Mouse (Mus musculus) gastrocnemius, postnatal 10 days (tissue): ENCODE measurements around the gene Spout1. TPM values are rescaled to one million over a fixed set of nuclear protein-coding genes. Genes with fewer than 3 reads are reported as not detected.
A peak's percentile ranks its signal among the peaks of the same experiment; 100 is the strongest.
"Not testable (repeated sequence)": the region's sequence is repeated elsewhere in the genome, so short reads cannot be mapped to it uniquely, and the experiment has no call there.

Source experiments
- DNase-seq: peaks from one replicate; pipeline ENCODE4 v3.0.0; 2021; ENCODE audit warnings: mixed read lengths
- total RNA-seq, 2 experiments: library from RNA; stranded (reverse); gene quantifications; 2 replicates each; pipeline ENCODE4 v1.2.3; 2021

Spout1 gene
- total RNA-seq, 2 experiments from 2014 or later: 7.4 to 7.6 TPM

- DNase-seq: not testable (repeated sequence)
Observed at GRCm38 (mm10) chr2:30178711-30179110, 452 bp upstream of the Spout1 start.

DNA sequence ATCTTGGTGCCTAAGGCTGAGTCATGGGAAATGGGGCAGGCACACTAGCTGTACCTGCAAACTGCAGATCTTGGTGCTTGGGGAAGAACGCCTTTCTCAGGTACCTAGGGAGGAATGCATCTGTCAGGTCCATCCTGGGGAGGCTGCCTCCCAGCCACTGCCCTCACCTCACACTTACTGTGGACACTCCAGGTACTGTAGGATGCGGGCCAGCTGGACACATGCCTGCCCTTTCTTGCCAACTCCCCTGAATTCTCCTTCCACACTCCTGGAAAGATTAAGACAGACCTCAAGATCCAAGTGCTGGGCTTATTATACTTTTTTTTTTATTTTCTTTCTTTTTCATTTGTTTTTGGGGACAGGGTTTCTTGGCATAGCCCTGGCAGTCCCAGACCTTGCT is 1.7 kb downstream of the Spout1 start:
- DNase-seq: no peak

GRCm38 (mm10) chr2:30175897-30176296 is 2.4 kb downstream of the Spout1 start:
- no peak for DNase-seq

GRCm38 (mm10) chr2:30173541-30174240 is 4.6 kb downstream of the Spout1 start:
- DNase-seq: no peak

DNA sequence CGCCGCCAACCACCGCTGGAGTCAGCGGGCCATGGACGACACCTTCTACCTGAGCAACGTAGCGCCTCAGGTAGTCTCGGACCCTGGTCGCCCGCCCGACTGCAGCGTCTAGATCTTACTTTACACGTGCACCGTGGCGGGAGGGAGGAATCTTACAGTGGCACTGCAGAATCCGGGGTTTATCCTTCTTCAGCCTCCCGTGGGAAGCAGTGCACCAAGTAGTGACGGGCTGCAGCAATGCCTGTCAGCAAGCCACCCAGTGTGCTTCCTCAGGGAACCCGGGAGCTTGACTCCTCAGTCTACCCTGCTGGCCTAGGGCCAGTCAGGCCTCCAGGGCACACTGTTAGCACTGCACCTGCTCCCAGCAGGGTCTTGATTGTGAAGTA is 6.3 kb downstream of the Spout1 start:
- DNase-seq: no peak

GRCm38 (mm10) chr2:30171371-30171996 is 6.8 kb downstream of the Spout1 start, which contains the start of gene Endog:
Gene Endog (plus strand): TSS chr2:30171493.
- DNase-seq: peak; percentile 86

DNA sequence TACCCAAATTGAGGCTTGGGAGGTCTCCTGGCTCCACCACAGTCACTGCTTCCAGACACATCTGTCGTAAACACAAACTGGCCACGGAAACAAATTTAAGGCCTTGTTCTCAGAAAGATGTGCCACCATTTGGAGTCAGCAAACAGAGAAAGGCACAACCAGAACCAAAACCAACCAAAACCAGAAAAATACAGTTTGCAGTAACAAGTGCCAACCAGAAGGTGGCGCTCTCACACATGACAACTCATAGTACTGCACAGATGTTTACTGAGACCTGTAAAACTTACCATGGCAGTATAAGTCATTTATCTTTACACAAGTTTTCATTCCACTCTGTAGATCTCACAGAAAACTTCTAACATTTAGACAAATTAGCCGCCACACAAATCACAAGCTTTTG is 11.6 kb downstream of the Spout1 start:
- no peak for DNase-seq

- DNase-seq: no peak
Observed at GRCm38 (mm10) chr2:30164340-30164932, 13.8 kb downstream of the Spout1 start.

DNA sequence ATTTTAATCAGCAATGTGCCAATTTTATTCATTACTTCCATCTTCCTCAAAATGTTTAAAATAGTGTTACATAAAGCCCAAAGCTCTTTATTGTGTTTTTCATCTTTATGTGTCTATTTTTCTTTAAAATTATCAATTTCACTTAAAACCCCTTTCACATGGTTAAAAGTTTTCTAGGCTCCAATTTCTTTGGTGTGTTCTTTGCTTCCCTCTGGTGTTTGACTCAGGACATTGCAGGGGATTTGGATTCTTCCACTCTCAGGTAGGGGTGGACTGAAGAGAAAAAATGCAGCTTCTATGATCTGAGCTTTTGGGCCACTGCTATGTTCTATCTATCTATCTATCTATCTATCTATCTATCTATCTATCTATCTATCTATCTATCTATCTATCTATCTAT is 16.4 kb downstream of the Spout1 start:
- DNase-seq: no peak

- not testable (repeated sequence) for DNase-seq
Observed at GRCm38 (mm10) chr2:30159871-30160270, 18.4 kb downstream of the Spout1 start.

DNA sequence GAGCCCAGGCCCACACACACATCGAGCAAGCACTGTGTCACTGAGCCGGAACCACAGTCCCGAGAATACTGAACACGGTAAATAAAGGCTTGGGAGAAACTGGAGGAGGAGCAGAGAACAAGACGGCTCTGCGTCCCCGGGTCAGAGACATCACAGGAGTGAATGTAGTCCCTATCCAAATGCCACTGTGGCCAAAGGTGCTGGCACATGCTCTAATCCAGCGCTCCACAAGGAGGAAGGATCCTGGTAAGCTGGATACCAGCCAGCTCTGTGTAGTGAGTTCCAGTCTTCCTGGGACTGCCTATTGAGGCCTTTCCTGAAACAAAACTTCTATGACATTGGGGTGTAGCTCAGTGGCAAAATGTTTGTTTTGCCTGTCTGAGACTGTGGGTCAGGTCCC is 25.6 kb downstream of the Spout1 start:
- no peak for DNase-seq

DNA sequence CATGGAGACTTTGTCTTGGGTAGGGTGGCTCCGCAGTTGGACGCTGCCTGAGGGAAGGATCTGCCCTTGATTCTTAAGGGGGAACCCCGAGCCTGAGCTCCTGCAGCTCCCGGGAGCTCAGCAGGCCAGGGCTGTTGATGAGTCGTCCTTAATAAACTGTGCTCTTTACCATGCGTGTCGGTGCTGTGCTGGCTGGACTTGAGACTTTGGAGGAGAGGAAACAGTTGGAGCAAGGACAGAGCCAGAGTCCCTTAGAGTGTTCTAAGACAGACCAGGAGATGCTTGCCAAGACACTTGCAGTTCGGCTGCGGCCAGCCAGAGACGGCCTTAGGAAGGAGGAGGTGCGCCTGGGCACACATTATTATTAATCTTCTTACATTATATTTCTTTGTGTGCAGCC is 26.4 kb downstream of the Spout1 start:
- DNase-seq: no peak

DNA sequence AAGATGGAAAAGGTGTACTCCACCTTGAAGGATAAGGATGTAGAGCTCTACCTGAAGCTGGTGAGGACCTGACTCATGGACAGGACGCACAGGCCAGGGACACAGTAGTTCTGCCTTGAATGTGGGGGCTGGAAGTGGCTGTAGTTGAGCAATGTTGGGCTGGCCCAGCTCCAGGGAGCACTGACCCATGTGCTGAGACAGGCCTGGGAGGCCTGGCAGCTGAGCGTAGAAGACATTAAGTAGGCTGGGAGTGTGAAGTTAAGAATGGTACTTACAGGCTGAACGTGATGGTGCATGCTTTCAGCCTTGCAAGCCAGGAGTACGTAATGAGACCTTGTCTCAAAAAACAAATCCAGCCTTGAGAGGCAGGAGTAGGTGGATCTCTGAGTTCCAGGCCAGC is 30.8 kb downstream of the Spout1 start:
- DNase-seq: no peak

DNA sequence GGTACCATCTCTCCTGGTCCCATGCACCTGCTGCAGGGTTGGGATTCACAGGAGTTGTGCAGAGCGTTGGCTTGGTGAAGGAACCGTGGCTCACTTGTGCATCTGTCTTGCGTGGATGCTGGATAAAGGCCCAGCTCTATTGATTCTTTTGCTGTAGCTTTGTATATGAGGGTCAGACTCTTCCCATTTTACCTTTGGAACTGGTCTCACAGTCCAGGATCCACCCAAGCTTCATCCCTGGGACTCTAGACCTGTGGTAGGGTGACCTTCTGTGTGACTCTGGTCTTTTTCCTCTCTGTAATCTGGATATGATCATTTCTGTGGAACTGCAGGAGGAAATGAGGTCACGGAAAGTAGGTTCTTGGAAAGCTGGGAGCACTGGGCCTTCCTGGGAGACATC is 33.8 kb downstream of the Spout1 start:
- DNase-seq: no peak

- DNase-seq: not testable (repeated sequence)
Observed at GRCm38 (mm10) chr2:30140021-30140420, 38.2 kb downstream of the Spout1 start.

DNA sequence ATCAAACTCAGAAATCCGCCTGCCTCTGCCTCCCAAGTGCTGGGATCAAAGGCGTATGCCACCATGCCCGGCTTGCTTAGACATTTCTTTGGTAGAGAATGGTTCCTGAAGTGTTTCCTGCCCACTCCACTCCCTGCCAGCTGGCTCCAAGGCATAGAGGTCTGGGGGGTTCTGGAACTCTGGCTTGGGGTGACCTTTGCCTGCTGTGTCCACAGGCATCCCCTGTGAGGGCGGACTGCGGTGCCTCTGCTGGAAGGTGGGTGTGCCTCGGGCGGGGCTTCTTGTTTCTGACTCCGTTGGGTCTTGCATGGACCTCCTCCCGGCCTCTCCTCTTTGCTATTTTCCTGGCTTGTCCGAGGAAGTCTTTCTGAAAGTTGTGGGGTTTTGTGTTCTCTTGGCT is 41.8 kb downstream of the Spout1 start:
- no peak for DNase-seq

DNA sequence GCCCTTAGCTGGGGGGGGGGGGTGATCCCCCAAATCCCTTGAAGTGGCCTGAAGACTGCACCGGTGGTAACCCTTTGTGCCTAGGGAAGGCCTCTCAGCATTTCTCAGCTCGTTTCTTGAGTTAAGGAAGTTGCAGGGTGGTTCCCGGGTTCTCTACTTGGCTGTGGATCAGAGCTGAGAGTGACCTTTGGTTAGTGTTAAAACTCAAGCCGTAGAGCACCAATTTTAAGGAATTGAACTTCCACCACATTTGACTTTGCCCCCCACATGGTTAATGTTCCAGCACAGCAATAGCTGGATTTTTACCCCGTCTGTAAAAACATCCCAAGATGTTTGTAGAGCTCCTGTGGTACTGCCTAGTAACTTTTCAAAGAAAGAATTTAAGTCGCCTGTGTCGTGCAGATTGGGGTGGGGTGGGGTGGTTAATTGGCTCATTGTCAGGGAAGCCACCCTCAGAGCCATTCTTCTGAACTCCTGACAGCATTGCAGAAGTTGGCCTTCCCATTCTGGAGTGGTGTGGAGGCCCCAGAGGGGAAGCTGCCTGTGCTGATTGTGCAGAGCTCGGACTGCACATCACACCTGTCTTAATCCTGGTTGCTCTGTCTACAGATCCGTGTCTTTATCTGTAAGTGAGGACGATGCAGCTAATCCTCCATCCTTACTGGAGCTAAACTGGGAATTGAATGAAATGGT is 43.2 kb downstream of the Spout1 start:
- DNase-seq: no peak

- no peak for DNase-seq
Observed at GRCm38 (mm10) chr2:30134378-30134711, 43.9 kb downstream of the Spout1 start.

- DNase-seq: peak; percentile 99
Observed at GRCm38 (mm10) chr2:30133613-30134377, 44.5 kb downstream of the Spout1 start, which contains the start of gene Tbc1d13. Gene Tbc1d13 (plus strand): TSS chr2:30133746.

DNA sequence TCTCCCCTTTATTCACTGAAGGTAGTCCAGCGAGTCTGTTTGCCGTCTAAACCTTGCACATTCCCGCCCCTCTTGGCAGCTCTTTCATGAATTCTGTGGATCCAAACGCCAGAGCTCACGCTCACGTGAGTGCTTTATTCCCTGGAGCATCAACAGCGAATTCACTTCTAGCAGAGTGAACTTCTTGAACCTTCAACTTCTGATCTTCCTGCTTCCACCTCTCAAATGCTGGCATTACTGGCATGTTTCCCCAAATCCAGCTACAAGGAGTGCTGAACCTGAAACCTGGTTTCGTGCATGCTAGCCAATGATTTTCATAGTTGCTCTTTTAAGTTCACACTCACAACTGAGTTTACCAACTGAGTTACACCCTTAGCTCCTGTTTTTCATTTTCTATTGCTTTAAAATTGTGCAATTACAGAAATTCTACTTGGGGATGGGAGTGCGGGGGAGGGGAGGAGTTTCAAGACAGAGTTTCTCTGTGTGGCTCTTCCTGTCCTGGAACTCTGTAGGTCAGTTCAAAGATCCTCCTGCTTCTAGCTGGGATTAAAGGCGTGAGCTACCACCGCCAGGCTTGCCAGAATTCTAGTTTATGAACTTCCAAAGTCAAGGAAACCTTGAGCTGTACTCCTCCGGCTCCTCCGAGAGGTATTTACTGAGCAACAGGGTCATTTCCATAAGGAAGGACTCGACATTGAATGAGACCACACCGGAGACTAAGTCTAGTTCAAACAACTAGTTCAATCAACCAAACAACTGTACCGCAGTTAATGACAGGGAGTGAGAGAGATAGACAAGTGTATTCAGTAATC is 45.3 kb downstream of the Spout1 start:
- no peak for DNase-seq

DNA sequence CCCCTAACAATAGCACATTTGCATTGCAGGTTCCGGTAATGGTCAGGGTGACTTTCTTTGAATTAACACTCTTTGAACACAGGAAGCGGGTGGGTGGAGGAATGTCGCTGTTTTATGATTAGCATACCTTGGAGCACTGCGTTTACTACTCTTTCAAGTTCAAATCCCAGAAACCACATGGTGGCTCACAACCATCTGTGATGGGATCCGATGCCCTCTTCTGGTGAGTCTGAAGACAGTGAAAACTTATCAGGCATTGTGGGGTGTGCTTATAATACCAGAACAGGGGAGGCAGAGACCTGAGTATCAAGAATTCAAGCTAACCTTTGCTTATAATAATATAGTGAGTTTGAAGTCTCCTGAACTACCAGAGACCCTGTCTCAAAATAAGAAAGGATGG is 47.0 kb downstream of the Spout1 start:
- not testable (repeated sequence) for DNase-seq
